Mouse (Mus musculus): ENCODE data around the gene Kcne1.

- TF ChIP-seq POLR2A (IDR thresholded peaks at IDR 0.05; ENCODE audit: insufficient read depth, low read depth, low read length) (no peak), CTCF (IDR thresholded peaks at IDR 0.05; ENCODE audit: insufficient read depth, low read depth, low read length) (no peak)
Observed at GRCm38 (mm10) chr16:92355982-92356381, 3.3 kb downstream of the Kcne1 start.

Measured in olfactory bulb, adult 2 months (tissue).